Mouse (Mus musculus) megakaryocyte-erythroid progenitor cell, adult 5-6 weeks (primary cell): ENCODE results near the gene Gm3488. TPM values are rescaled to one million over a fixed set of nuclear protein-coding genes. Genes with fewer than 3 reads are reported as not detected.
"Not testable (repeated sequence)": the region's sequence is repeated elsewhere in the genome, so short reads cannot be mapped to it uniquely, and the experiment has no call there.

Source experiments
- ATAC-seq: replicated peaks from 2 replicates; pipeline ENCODE4 v1.8.0; 2016; ENCODE audit warnings: mild to moderate bottlenecking, inconsistent platforms; ENCODE audit not compliant: severe bottlenecking, poor library complexity, low FRiP score, low TSS enrichment
- total RNA-seq, 2 experiments: library from RNA; stranded (forward) in 1 of 2; stranded (reverse) in 1 of 2; fragments of 200-1000, 215-1000 nt in 1 of 2; fragments of >200 nt in 1 of 2; fragmentation: Nextera tagmentation in 1 of 2; gene quantifications; 2 replicates each; pipeline ENCODE4 v1.2.3; 2014 to 2017

Gene Gm3488
- not detected in 2 replicates for total RNA-seq (2014; fragmentation: Nextera tagmentation)
- not detected in 2 replicates for total RNA-seq (2017)

DNA sequence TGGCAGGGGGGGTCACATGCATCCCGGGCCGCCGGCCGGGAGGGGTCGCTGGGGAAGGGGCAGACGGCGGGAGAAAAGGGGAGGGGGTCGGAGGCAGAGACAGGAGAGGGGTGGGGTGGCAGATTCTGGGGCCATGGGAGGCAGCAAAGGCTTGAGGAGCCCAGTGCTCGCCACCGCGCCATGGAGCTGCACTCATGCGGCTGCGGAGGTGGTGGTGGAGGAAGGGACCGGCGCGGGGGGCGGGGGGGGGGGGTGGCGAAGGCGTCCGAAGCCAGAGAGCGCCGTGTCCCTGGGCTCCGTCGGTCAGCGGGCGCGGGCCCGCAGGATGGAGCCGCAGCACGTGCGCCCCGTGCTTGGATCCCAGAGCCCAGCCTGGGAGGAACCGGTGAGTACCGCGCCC, at the start of gene Gm3488:
Gm3488 (plus strand) TSS at position 301 of the 400 bp plus-strand sequence.
- not testable (repeated sequence) for ATAC-seq

- not testable (repeated sequence) for ATAC-seq
Observed at GRCm38 (mm10) chr14:5455367-5455766, 46.1 kb upstream of the Gm3488 start, which contains the start of gene Gm3194. Gene Gm3194, minus strand, starts transcription at chr14:5455467.

GRCm38 (mm10) chr14:5460469-5460868, 41.0 kb upstream of the Gm3488 start:
- ATAC-seq: not testable (repeated sequence)

DNA sequence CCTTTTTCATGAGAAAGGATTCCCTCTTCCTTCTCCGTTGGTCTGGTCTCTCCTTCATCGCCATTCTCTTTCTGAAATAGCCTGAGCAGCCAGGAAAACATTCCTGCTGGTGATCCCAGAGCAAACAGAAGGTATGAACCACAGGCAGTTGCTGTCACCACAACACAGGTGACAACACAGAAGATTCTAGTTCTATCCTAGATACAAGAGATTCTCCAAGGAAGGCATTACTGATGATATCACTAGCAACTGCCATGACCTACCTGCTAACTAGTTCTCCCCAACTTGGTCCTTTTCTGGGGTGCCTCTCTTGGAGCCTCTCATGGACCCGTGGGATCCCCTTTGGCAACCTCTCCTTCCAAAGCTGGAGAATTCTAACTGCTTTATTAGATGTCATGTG, 23.7 kb upstream of the Gm3488 start, which contains the start of gene Gm8246:
Gm8246 (minus strand) TSS at position 101 of the 400 bp plus-strand sequence.
- ATAC-seq: not testable (repeated sequence)

GRCm38 (mm10) chr14:5483907-5484306, 17.6 kb upstream of the Gm3488 start, which contains the start of gene Gm3187:
Gene Gm3187, plus strand, starts transcription at chr14:5484207.
- ATAC-seq: not testable (repeated sequence)

- not testable (repeated sequence) for ATAC-seq
Observed at GRCm38 (mm10) chr14:5538196-5538595, 36.7 kb downstream of the Gm3488 start, which contains the start of gene Gm3532. Gene Gm3532, plus strand, starts transcription at chr14:5538496.

Other genes with a start within 250 kb of the Gm3488 start
- gene Gm3526, start 241.1 kb upstream of the Gm3488 start, total RNA-seq (2014; fragmentation: Nextera tagmentation): not detected in 2 replicates
- not detected in 2 replicates for gene Gm3526, start 241.1 kb upstream of the Gm3488 start, total RNA-seq (2017)
- gene Gm3542, start 166.7 kb upstream of the Gm3488 start, total RNA-seq (2014; fragmentation: Nextera tagmentation): not detected in 2 replicates
- not detected in 2 replicates for gene Gm3542, start 166.7 kb upstream of the Gm3488 start, total RNA-seq (2017)
- not detected in 2 replicates for gene Gm3500, start 112.6 kb upstream of the Gm3488 start, total RNA-seq (2014; fragmentation: Nextera tagmentation)
- not detected in 2 replicates for gene Gm3500, start 112.6 kb upstream of the Gm3488 start, total RNA-seq (2017)
- gene Gm3194, start 46.2 kb upstream of the Gm3488 start, total RNA-seq (2014; fragmentation: Nextera tagmentation): not detected in 2 replicates
- gene Gm3194, start 46.2 kb upstream of the Gm3488 start, total RNA-seq (2017): not detected in 2 replicates
- gene Gm8246, start 23.8 kb upstream of the Gm3488 start, total RNA-seq (2014; fragmentation: Nextera tagmentation): not detected in 2 replicates
- gene Gm8246, start 23.8 kb upstream of the Gm3488 start, total RNA-seq (2017): not detected in 2 replicates
- gene Gm3187, start 17.5 kb upstream of the Gm3488 start, total RNA-seq (2014; fragmentation: Nextera tagmentation): not detected in 2 replicates
- not detected in 2 replicates for gene Gm3187, start 17.5 kb upstream of the Gm3488 start, total RNA-seq (2017)
- not detected in 2 replicates for gene Gm3532, start 36.8 kb downstream of the Gm3488 start, total RNA-seq (2014; fragmentation: Nextera tagmentation)
- gene Gm3532, start 36.8 kb downstream of the Gm3488 start, total RNA-seq (2017): not detected in 2 replicates
- not detected in 2 replicates for gene Gm8265, start 131.4 kb downstream of the Gm3488 start, total RNA-seq (2014; fragmentation: Nextera tagmentation)
- gene Gm8265, start 131.4 kb downstream of the Gm3488 start, total RNA-seq (2017): not detected in 2 replicates
- gene Gm9603, start 185.8 kb downstream of the Gm3488 start, total RNA-seq (2014; fragmentation: Nextera tagmentation): not detected in 2 replicates
- gene Gm9603, start 185.8 kb downstream of the Gm3488 start, total RNA-seq (2017): not detected in 2 replicates
- gene Gm3373, start 239.9 kb downstream of the Gm3488 start, total RNA-seq (2014; fragmentation: Nextera tagmentation): not detected in 2 replicates
- not detected in 2 replicates for gene Gm3373, start 239.9 kb downstream of the Gm3488 start, total RNA-seq (2017)